Mouse (Mus musculus): ENCODE results near the gene Lpcat3. TPM values are rescaled to one million over a fixed set of nuclear protein-coding genes. Genes with fewer than 3 reads are reported as not detected.

The Lpcat3 gene
- polyA plus RNA-seq, 1 experiment from 2014 or later, result 68.4 TPM

GRCm38 (mm10) chr6:124694166-124694955 lies 31.5 kb downstream of the Lpcat3 start:
- Histone ChIP-seq H3K27me3 (no peaks in the 10 kb centered on the region), H3K36me3 (peaks cover 36% of the 10 kb centered on the region), H3K9ac (no peak overlapping the region), H3K27ac (no peak overlapping the region), H3K4me3 (replicated peaks) (no peak overlapping the region), H3K4me2 (no peak overlapping the region), H3K9me3 (replicated peaks) (no peaks in the 10 kb centered on the region), H3K4me1 (replicated peaks) (peaks cover 46% of the 10 kb centered on the region)
- DNase-seq (no peak), ATAC-seq (ENCODE audit: low read depth) (no peak)
- 84% methylated on average over 15 of the region's 15 CpGs for WGBS (ENCODE audit: insufficient replicate concordance)

DNA sequence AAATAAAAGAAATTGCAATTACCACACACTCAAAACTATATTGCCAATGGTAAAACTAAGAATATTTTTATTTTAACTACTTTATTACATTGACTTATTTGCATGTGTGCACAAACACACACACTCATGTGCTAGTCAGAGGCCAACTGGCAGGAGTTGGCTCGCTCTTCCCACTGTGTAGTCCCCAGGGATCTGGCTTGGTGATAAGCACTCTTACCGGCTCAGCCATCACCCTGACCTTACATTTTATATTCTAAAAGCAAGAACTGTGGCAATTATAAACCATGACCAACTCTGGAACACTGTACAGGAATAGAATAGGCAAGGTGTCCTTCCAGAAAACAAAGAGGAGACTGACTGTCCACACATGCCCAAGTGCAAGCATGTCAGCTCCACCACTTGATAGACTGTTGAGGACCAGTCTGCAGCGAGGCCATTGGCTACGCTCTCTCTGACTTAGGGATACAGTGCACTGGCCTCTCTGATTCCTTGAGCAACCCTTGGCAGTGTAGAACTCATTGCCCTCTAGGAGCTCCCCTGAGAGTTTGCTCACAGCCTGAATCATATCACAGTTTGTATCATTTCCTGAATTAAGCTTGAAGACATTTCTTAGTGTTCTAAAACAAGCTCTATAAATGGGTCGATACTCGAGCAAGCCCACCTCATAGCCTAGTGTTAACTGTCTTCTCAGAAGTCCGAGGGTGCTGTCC lies 33.8 kb downstream of the Lpcat3 start:
- ATAC-seq (ENCODE audit: low read depth) (no peak), DNase-seq (no peak)
- 88% methylated on average over 7 of the region's 7 CpGs for WGBS (ENCODE audit: insufficient replicate concordance)
- peaks cover 53% of the 10 kb centered on the region for H3K4me1 ChIP-seq (replicated peaks)
- H3K27me3 ChIP-seq, result no peaks in the 10 kb centered on the region
- no peak overlapping the region for H3K4me2 ChIP-seq
- H3K4me3 ChIP-seq (replicated peaks), result no peak overlapping the region
- no peak overlapping the region for H3K9ac ChIP-seq
- no peak overlapping the region for H3K27ac ChIP-seq
- H3K9me3 ChIP-seq (replicated peaks), result no peaks in the 10 kb centered on the region
- peaks cover 59% of the 10 kb centered on the region for H3K36me3 ChIP-seq

- Histone ChIP-seq H3K4me2 (no peak overlapping the region), H3K27ac (no peak overlapping the region), H3K27me3 (no peaks in the 10 kb centered on the region), H3K4me1 (replicated peaks) (peaks cover 35% of the 10 kb centered on the region), H3K9ac (no peak overlapping the region), H3K4me3 (replicated peaks) (no peak overlapping the region), H3K9me3 (replicated peaks) (no peaks in the 10 kb centered on the region), H3K36me3 (peaks cover 77% of the 10 kb centered on the region)
- 81% methylated on average over 6 of the region's 6 CpGs for WGBS (ENCODE audit: insufficient replicate concordance)
- no peak for DNase-seq
- no peak for ATAC-seq (ENCODE audit: low read depth)
Observed at GRCm38 (mm10) chr6:124698751-124699150, 35.9 kb downstream of the Lpcat3 start.

GRCm38 (mm10) chr6:124699366-124699765 lies 36.5 kb downstream of the Lpcat3 start:
- peaks cover 81% of the 10 kb centered on the region for H3K36me3 ChIP-seq
- WGBS (ENCODE audit: insufficient replicate concordance), result 88% methylated on average over 4 of the region's 4 CpGs

DNA sequence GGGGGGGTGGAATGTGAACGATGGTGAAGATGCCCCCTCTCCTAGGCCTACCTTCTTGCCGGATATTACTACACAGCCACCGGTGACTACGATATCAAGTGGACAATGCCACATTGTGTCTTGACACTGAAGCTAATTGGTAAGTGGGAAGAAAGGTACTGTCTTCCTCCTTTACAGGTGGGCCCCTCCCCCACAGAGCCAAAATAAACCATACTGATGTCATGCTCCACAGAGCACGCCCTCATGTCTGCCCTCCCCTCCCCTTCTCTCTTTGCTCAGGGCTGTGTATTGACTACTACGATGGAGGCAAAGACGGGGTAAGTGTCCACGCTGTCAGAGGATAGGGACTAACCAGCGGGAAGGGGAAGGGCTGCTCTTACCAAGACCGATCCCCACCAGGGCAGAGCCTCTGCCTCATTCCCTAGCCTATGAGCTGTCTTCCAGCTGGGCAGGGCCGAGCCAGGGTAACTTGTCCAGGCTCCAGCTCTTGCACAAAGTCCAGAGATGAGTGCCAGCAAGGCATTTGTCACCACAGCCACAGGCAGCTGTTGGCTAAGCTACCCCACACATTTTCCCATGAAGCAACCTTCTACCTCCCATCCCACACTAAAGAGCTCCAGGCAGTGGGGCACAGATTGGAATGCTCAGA lies 37.3 kb downstream of the Lpcat3 start:
- Histone ChIP-seq H3K9me3 (replicated peaks) (no peaks in the 10 kb centered on the region), H3K4me2 (no peak overlapping the region), H3K4me3 (replicated peaks) (no peak overlapping the region), H3K4me1 (replicated peaks) (peaks cover 23% of the 10 kb centered on the region), H3K36me3 (peaks cover 88% of the 10 kb centered on the region), H3K27ac (peak overlapping the region; percentile 43; the same call in 1 of the 2 replicates), H3K9ac (no peak overlapping the region), H3K27me3 (no peaks in the 10 kb centered on the region)
- WGBS (ENCODE audit: insufficient replicate concordance), result 70% methylated on average over 11 of the region's 11 CpGs
- DNase-seq (no peak), ATAC-seq (ENCODE audit: low read depth) (peak; percentile 26; the same call in 1 of the 2 replicates)

More at GRCm38 (mm10) chr6:124699366-124699765, 36.5 kb downstream of the Lpcat3 start:
- Histone ChIP-seq H3K4me1 (replicated peaks) (peaks cover 29% of the 10 kb centered on the region), H3K9ac (no peak overlapping the region), H3K27me3 (no peaks in the 10 kb centered on the region), H3K4me2 (no peak overlapping the region), H3K4me3 (replicated peaks) (no peak overlapping the region), H3K9me3 (replicated peaks) (no peaks in the 10 kb centered on the region), H3K27ac (no peak overlapping the region)
- DNase-seq, result no peak
- no peak for ATAC-seq (ENCODE audit: low read depth)

GRCm38 (mm10) chr6:124701338-124701737 lies 38.5 kb downstream of the Lpcat3 start:
- ATAC-seq (ENCODE audit: low read depth) (no peak), DNase-seq (no peak)
- WGBS (ENCODE audit: insufficient replicate concordance), result 84% methylated on average over 8 of the region's 8 CpGs
- Histone ChIP-seq H3K27ac (no peak overlapping the region), H3K4me1 (replicated peaks) (peaks cover 23% of the 10 kb centered on the region), H3K9ac (no peak overlapping the region), H3K9me3 (replicated peaks) (no peaks in the 10 kb centered on the region), H3K36me3 (peaks cover 92% of the 10 kb centered on the region), H3K27me3 (no peaks in the 10 kb centered on the region), H3K4me2 (no peak overlapping the region), H3K4me3 (replicated peaks) (no peak overlapping the region)

DNA sequence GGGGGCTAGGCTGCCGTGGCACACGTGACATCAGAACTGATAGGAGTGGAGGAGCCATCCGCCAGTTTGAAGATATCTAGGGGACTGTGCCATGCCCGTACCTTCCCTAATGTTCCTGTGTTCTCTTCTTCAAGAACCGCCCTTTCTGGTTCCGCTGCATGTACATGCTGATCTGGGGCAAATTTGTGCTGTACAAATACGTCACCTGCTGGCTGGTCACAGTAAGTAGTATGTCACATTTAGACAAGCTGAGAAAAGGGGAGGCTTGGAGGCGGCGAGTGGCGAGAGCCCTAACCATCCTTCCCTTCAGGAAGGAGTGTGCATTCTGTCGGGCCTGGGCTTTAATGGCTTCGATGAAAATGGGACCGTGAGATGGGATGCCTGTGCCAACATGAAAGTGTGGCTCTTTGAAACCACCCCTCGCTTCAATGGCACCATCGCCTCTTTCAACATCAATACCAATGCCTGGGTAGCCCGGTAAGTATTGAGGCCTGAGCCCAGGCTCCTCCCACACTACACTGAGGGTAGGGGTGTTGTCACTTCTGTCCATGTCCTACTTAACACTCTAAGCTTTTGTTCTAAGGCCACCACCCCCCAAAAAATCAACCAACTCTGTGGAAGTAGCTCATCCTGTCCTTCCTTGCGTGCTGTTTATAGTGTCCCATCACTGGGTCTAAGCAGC lies 39.4 kb downstream of the Lpcat3 start:
- no peaks in the 10 kb centered on the region for H3K27me3 ChIP-seq
- H3K4me3 ChIP-seq (replicated peaks), result no peak overlapping the region
- H3K4me1 ChIP-seq (replicated peaks), result peaks cover 23% of the 10 kb centered on the region
- ATAC-seq (ENCODE audit: low read depth) (0 out of 2 replicates have a peak, but pooled peaks have one; percentile 4), DNase-seq (no peak)
- 79% methylated on average over 17 of the region's 17 CpGs for WGBS (ENCODE audit: insufficient replicate concordance)
- no peaks in the 10 kb centered on the region for H3K9me3 ChIP-seq (replicated peaks)
- H3K9ac ChIP-seq, result no peak overlapping the region
- no peak overlapping the region for H3K27ac ChIP-seq
- no peak overlapping the region for H3K4me2 ChIP-seq
- H3K36me3 ChIP-seq, result peaks cover 97% of the 10 kb centered on the region

DNA sequence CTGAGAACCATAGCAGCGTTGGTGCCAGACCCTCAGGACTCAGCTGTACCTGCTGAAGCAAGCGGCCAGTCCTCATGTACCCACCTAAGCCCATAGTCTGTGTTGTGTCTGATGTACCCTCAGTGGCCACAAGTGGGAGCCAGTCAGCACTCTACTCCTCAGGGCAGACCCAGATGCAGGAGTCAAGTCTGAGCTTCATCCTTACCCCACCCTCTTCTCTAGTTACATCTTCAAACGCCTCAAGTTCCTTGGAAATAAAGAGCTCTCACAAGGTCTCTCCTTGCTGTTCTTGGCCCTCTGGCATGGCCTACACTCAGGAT lies 39.9 kb downstream of the Lpcat3 start:
- WGBS (ENCODE audit: insufficient replicate concordance), result 54% methylated on average over 3 of the region's 3 CpGs

GRCm38 (mm10) chr6:124703789-124704188 lies 41.0 kb downstream of the Lpcat3 start:
- no peak for DNase-seq
- Histone ChIP-seq H3K27me3 (no peaks in the 10 kb centered on the region), H3K27ac (no peak overlapping the region), H3K4me1 (replicated peaks) (peaks cover 27% of the 10 kb centered on the region), H3K9ac (no peak overlapping the region), H3K36me3 (peaks cover 99% of the 10 kb centered on the region), H3K4me2 (no peak overlapping the region), H3K9me3 (replicated peaks) (no peaks in the 10 kb centered on the region), H3K4me3 (replicated peaks) (no peak overlapping the region)
- ATAC-seq (ENCODE audit: low read depth), result no peak
- WGBS (ENCODE audit: insufficient replicate concordance), result 50% methylated on average over 7 of the region's 7 CpGs

More for the DNA sequence above, 39.9 kb downstream of the Lpcat3 start:
- Histone ChIP-seq H3K27ac (no peak overlapping the region), H3K4me1 (replicated peaks) (peaks cover 23% of the 10 kb centered on the region), H3K4me2 (no peak overlapping the region), H3K9ac (no peak overlapping the region), H3K27me3 (no peaks in the 10 kb centered on the region), H3K4me3 (replicated peaks) (no peak overlapping the region), H3K9me3 (replicated peaks) (no peaks in the 10 kb centered on the region), H3K36me3 (peaks cover 99% of the 10 kb centered on the region)
- ATAC-seq (ENCODE audit: low read depth), result peak; percentile 67
- DNase-seq, result peak; percentile 56

DNA sequence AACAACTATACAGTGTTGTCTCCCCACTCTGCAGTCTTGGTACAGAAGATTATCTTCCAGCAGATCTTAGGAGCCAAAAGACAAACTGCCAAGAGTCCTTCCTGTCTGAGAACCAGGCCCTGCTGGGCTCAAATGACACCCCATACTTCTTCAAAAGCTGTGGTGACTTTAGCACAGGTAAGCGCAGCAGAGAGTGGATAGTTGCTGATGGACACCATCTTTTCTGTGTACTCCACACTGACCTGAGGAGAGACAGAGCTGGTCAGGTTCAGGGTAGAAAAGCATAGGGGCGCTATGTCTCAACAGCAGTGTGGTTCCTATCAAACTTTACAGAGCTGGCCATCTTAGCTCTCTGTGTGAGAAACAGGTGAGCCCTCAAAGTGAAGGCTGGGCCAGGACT lies 41.6 kb downstream of the Lpcat3 start:
- Histone ChIP-seq H3K27ac (no peak overlapping the region), H3K9me3 (replicated peaks) (no peaks in the 10 kb centered on the region), H3K27me3 (no peaks in the 10 kb centered on the region), H3K9ac (no peak overlapping the region), H3K36me3 (peaks cover 99% of the 10 kb centered on the region), H3K4me2 (no peak overlapping the region), H3K4me1 (replicated peaks) (peaks cover 27% of the 10 kb centered on the region), H3K4me3 (replicated peaks) (no peak overlapping the region)
- DNase-seq (no peak), ATAC-seq (ENCODE audit: low read depth) (no peak)
- WGBS (ENCODE audit: insufficient replicate concordance), result 88% methylated on average over 2 of the region's 2 CpGs

GRCm38 (mm10) chr6:124706061-124706627 lies 43.3 kb downstream of the Lpcat3 start:
- Histone ChIP-seq H3K9me3 (replicated peaks) (no peaks in the 10 kb centered on the region), H3K4me3 (replicated peaks) (no peak overlapping the region), H3K27me3 (no peaks in the 10 kb centered on the region), H3K9ac (no peak overlapping the region), H3K27ac (no peak overlapping the region), H3K4me2 (no peak overlapping the region), H3K4me1 (replicated peaks) (peaks cover 31% of the 10 kb centered on the region), H3K36me3 (peaks cover 89% of the 10 kb centered on the region)
- WGBS (ENCODE audit: insufficient replicate concordance), result 79% methylated on average over 5 of the region's 5 CpGs
- no peak for DNase-seq
- ATAC-seq (ENCODE audit: low read depth), result no peak
